Mouse (Mus musculus): Measurements from ENCODE around the gene Prpf4.

The Prpf4 gene

DNA sequence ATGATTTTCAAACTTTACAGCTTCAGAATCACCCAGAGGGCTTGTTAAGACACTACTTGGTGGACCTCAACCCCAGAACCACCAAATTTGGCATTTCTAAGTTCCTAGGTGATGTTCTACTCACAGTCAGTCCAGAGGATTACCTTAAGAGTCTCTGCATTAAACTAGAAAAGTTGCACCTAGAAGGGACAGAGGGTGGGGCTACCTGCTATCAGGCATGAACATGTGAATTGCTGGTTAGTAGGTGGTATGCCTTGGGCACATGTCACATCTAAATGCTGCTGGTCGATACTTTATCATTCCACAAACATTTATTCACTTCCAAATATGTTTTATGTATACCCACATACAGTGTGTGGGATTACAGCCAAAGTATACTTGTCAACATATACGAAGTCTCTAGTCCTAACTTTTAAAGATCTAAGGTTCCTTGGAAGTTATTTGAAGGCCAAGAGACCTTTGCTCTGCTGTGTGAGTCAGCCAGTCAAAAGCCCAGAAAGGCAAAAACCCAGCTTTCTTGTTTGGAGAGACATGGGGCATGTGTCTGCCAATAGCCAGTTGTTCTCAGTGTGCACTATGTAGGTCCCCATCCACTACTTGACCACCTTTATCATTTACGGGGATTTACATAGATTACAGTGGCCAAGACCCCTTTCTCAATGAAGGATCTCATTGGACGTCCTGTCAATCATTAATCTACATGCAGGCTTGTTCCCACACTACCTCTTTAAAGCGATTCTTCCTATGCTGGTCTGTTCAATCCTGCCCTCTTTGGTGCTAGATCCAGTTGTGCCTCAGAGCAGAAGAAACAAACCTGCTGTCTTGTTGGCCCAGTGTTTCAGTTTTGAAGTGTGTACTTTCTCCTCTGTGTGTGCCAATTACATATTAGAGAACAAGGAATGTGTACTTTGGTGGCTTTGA, 18.7 kb upstream of the Prpf4 start:
- DNase-seq: no peak

GRCm38 (mm10) chr4:62391892-62392291, 16.7 kb upstream of the Prpf4 start:
- no peak for DNase-seq

DNA sequence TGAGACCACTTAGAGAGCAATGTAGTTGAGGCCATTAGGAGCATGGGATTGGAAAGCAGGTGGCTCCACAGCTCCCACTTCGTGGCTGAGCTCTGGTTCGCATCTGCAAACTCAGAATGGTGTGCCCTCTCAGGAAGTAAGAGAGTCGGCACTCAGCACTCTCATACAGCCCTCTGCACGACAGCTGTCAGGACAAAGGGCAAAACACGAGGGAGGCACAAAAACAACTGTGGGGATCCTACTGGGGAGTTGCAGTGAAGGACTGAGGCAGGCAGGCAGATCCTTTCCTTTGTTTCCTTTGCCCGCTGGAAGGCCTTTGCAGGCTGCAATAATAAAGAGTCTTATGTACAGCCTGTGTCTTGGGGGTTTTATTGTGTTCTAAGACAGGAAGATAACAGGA, 15.1 kb upstream of the Prpf4 start:
- no peak for DNase-seq

DNA sequence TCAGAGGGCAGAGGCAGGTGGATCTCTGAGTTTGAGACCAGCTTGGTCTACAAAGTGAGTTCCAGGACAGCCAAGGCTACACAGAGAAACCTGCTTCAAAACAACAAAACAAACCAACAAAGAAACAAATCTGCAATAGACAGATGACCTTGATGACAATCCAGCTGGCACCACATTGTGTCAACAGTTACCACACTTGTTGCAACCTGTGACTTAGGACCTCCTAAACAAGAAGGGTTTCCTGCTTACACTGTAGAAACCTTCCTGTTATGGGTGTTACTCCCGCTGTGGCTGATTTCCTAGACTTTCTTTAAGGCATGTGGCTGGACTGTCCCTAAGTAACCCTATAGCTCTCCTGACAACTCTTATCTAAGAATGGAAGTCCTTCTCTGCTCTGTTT, 12.8 kb upstream of the Prpf4 start:
- no peak for DNase-seq

GRCm38 (mm10) chr4:62397616-62398365, 10.8 kb upstream of the Prpf4 start:
- no peak for DNase-seq

DNA sequence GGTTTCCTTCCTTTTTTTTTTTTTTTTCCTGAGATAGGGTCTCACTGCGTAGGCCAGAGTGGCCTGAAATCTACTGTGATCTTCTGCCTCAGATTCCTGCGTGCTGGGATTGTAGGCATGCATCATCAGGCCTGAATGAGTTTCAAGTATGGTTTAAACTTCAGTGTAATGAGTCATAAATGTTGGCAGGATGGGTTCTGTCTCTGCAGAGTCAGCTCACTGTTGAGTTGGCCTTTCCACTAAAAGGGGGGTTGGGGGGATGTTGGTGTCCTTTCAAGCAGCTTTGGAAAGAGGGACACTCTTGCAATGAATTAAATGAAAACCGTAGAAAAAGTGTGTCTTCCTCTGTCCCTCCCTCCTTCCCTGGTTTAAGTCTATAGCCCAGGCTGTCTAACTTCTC, 9.6 kb upstream of the Prpf4 start:
- DNase-seq: no peak

DNA sequence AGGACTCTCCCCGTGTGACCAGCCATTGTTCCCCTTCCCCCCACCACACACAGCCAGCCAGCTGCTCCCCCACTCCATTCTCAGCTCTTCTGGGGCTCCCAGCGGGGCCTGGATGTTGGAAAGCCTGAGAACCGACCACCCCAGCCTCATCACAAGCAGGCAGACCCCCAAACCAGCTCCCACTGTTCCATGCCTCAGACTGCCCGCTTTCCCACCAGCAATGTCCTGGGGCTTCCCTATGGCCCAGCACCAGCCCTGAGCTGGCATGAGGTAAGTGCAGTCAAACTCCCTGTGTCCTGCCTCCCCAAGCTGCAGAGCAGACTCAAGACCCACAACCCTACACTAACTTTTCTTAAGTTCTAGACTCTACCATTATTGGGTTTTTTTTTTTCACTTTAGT, 2.5 kb upstream of the Prpf4 start:
- DNase-seq: no peak

- peak; percentile 67 for DNase-seq
Observed at GRCm38 (mm10) chr4:62407730-62408582, 641 bp upstream of the Prpf4 start.

GRCm38 (mm10) chr4:62409615-62410014, 1.0 kb downstream of the Prpf4 start:
- no peak for DNase-seq

GRCm38 (mm10) chr4:62410325-62410724, 1.7 kb downstream of the Prpf4 start:
- DNase-seq: no peak

DNA sequence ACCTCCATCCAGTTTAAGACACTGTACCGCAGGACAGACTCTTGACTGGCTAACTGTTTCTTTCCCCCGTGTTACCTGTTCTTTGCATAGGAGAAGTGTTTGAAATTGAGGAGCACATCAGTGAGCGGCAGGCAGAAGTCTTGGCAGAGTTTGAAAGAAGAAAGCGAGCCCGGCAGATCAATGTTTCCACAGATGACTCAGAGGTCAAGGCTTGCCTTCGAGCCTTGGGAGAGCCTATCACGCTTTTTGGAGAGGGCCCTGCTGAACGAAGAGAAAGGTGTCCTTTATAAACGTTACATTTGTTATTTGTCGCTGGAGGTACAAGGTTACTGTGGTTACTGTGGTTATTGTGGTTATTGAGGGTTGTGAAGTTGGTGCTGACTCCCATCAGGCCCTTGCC, 3.0 kb downstream of the Prpf4 start:
- DNase-seq: no peak

GRCm38 (mm10) chr4:62418448-62418847, 9.9 kb downstream of the Prpf4 start:
- no peak for DNase-seq

DNA sequence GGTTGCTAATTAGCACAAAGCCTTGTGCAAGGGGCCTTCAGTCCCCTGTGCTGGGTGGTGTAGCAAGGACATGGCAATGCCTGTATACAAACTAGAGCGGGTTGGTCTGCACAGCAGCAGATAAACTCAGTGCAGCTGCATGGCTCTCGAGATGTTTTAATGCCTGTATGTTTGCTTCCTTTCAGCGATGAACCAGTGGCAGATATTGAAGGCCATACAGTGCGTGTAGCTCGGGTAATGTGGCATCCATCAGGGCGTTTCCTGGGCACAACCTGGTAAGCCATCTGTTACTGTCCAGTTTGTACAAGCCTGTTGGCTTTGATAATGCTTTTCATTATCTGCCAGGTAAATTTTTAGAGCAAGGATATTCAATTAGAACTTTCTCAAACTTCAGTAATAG, 10.5 kb downstream of the Prpf4 start:
- no peak for DNase-seq

GRCm38 (mm10) chr4:62425891-62426290, 17.3 kb downstream of the Prpf4 start:
- DNase-seq: no peak

DNA sequence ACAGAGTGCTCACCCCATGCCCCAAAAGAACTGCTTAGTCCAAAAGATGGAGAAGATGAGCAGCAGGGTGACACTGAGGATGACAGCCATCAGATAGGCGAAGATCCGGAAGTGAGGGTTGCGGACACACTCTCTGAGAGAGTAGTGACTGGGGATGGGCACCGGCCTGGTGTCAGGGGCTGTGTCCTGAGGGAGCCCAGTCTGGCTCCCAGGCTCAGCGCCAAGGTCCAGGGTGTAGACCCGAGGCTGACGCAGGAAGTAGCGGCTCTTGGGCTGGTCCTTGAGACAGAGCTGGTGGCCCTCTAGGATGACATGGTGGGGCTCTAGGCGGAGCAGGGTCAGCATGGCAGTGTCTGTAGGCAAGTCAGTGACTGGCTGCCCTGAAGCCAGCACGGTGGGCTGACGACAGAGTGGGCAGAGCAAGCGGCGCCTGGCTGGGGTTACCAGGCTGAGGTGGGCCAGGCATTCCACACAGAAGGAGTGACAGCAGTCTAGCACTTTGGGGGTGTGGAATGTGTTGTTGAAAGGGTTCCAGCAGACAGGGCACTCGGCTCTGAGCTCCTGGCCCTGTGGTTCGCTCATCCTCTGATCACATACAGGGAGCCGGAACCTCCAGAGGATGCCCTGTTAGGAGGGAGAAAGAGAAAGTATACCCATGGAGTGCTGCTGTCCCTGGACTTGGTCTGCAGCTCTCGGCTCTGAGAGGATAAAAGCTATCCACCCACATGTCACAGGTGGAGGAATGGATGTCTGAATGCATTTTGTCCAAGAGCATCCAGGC, 19.6 kb downstream of the Prpf4 start:
- no peak for DNase-seq

DNA sequence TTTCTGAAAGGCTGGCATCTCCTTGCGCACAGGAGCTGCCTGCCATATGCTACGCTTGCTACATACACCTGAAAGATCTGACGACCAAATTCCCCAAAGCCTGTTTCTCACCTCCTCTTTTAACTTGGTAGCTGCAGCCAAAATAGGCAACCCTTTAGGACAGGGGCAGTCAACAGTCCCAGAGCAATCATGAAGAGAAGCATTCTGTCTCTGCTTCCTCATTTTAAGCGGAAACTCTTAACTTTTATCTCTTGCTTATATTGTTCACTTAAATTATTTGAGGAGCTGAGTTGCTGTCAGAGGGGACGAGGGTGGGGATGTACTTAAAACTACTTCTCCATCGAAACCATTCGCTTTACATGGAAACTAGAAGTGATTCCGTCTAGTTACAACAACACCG, 21.0 kb downstream of the Prpf4 start:
- no peak for DNase-seq

DNA sequence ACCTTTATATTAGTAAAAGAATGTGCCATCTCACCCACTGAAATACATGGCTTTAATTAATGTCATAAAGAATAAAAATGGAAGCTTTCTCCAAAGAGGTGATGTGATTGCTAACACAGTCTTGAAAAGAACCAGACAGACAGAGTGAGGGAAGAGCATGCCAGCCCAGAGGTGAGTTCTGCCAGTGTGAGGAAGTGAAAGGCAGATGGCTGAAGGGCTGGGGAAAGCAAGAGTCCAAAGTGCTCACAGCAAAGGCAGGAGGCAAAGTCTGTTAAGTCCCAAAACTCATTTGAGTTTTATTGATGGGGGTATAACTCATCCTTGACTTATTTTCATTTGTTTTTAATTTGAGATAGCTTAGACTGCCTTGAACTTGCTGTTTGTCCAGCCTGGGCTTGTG, 22.1 kb downstream of the Prpf4 start:
- no peak for DNase-seq

- DNase-seq: no peak
Observed at GRCm38 (mm10) chr4:62431522-62431921, 22.9 kb downstream of the Prpf4 start.

DNA sequence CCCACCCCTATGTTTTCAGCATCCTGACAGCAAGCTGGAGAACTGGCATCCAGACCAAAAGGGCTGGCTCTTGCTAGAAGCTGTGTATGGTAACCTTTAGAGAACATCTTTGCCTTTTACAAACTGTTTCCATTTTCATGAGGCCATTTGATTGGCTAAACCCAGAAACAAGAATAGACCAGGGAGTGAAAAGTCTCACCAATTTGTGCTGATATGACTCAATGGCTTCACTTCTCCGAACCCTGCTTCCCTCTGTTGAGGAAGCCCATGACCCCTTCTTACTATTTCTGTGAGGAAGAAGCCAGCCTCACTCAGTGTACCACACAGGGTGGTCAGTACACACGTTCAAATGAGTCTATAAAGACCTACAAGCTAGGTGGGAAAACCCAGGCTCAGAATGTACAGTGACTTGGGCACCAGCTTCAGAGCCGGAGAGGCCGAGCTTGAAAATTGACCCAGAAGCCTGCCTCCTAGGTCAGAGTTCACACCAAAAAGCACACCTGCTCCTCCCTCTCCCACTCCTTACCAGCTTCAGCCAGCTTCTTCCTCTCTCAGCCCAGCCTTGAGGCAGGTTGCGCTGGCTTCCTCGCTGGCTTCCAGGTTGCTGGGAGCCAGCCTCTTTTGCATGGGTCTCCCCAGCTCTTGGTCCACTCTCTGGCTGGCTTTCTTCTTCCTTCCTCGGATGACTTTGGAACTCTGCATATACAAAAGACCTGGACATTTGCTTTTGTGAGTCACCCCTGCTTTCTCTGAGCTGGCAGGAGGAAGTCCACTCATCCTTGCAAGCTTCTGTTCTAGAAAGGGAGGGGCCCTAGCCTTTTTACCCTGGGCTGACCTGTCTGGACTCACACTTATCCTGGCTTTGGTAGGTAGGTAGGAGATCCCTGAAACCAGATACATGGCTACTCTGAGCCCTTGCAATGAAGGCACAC, 25.6 kb downstream of the Prpf4 start:
- no peak for DNase-seq

- no peak for DNase-seq
Observed at GRCm38 (mm10) chr4:62435081-62435480, 26.5 kb downstream of the Prpf4 start, which contains the start of gene Rnf183. Gene Rnf183, minus strand, starts transcription at chr4:62435252.

- no peak for DNase-seq
Observed at GRCm38 (mm10) chr4:62437256-62437778, 28.7 kb downstream of the Prpf4 start.
